Mouse (Mus musculus) ES-Bruce4 (cell line): ENCODE data around the gene Ccdc157.

Source experiments
- CTCF ChIP-seq: IDR thresholded peaks from one replicate; pipeline ENCODE4 v1.8.1; 2011; ENCODE audit warnings: low read depth, low read length
- EP300 ChIP-seq: IDR thresholded peaks from 2 replicates; pipeline ENCODE4 v1.6.1; 2011; ENCODE audit warnings: low read depth, low read length; ENCODE audit not compliant: insufficient read depth
- POLR2A ChIP-seq: IDR thresholded peaks from one replicate; pipeline ENCODE4 v1.8.1; 2011; ENCODE audit warnings: low read length; ENCODE audit not compliant: insufficient read depth

DNA sequence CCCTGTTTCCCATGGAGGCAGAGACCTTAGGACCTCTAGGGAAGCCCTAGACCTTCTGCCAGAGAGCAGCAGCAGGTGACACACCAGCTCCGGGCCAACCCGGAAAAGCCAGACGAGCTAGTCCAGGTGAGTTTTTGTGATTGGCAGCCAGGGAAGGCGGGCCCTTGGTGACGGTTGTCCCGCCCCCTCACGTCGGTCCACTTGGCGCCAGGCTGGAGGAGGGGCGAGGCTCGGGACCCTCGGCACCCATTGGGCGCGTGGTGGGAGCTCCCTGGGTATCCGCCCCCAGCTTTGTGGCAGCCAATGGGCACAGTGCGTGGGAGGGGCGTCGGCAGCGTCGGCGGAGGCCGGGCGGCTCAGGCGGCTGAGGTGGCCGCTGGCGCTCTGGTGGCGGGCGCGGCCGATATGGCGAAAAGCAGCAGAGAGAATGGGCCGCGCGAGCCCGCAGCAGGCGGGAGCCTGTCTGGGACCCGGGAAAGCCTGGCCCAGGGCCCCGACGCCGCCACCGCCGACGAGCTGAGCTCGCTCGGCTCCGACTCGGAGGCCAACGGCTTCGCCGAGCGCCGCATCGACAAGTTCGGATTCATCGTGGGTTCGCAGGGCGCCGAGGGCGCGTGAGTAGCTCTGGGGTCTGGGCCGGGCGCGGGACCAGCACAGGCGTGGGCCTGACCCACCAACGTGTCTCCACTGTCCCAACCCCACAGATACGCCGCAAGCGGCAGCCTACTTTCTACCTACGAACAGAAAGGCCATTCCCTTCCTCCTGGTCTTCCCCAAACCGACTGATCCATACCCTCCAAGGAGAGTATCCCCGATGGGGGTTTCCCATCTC lies 26.6 kb upstream of the Ccdc157 start, which contains the start of gene Tbc1d10a:
- TF ChIP-seq POLR2A (peak; percentile 77), CTCF (no peak), EP300 (no peak)
